Mouse (Mus musculus) midbrain, embryonic 15.5 days (tissue): ENCODE data around the gene Trarg1. TPM values are rescaled to one million over a fixed set of nuclear protein-coding genes. Genes with fewer than 3 reads are reported as not detected.

Experiments used
- ATAC-seq: fragments of 200-750 bp; cut with Nextera tagmentation; replicated peaks from 2 replicates; pipeline ENCODE4 v1.8.0; 2017; ENCODE audit warnings: moderate TSS enrichment
- H3K27ac ChIP-seq: fragments of 300-500 bp; sonication (generic); 2 replicates; pipeline ENCODE4 v1.5.1; 2015; ENCODE audit warnings: mild to moderate bottlenecking, inconsistent platforms
- H3K27me3 ChIP-seq: fragments of 300-500 bp; sonication (generic); replicated peaks from 2 replicates; pipeline ENCODE4 v1.6.1; 2015; ENCODE audit warnings: inconsistent platforms
- H3K36me3 ChIP-seq: fragments of 300-500 bp; sonication (generic); replicated peaks from 2 replicates; pipeline ENCODE4 v1.6.1; 2015; ENCODE audit warnings: inconsistent platforms
- H3K4me1 ChIP-seq: fragments of 300-500 bp; sonication (generic); 2 replicates; pipeline ENCODE4 v1.6.1; 2015; ENCODE audit warnings: inconsistent platforms
- H3K4me2 ChIP-seq: fragments of 300-500 bp; sonication (generic); 2 replicates; pipeline ENCODE4 v1.6.1; 2015; ENCODE audit warnings: inconsistent platforms, mild to moderate bottlenecking, moderate library complexity
- H3K4me3 ChIP-seq: fragments of 300-500 bp; sonication (generic); 2 replicates; pipeline ENCODE4 v1.5.1; 2015; ENCODE audit warnings: mild to moderate bottlenecking, inconsistent platforms
- H3K9ac ChIP-seq: fragments of 300-500 bp; sonication (generic); 2 replicates; pipeline ENCODE4 v1.6.1; 2015; ENCODE audit warnings: mild to moderate bottlenecking, inconsistent platforms
- H3K9me3 ChIP-seq: fragments of 300-500 bp; sonication (generic); 2 replicates; pipeline ENCODE4 v1.6.1; 2016; ENCODE audit warnings: inconsistent platforms
- WGBS: fragments of 180-500 bp; shearing (Covaris S2); methylation state at CpG from one replicate; pipeline ENCODE4 v1.1.7; 2015; ENCODE audit warnings: mixed read lengths; 5-methylcytosine and 5-hydroxymethylcytosine counted together
- polyA plus RNA-seq: library from polyadenylated mRNA; unstranded; fragments of >200 nt; fragmentation: Nextera tagmentation; extraction: Ambion mirVana; gene quantifications from 2 replicates; pipeline ENCODE4 v1.2.1, GENCODE M21; 2015

The Trarg1 gene
- polyA plus RNA-seq, 1 experiment from 2014 or later = 0.13 TPM

- no peak for ATAC-seq
- no peaks in the 10 kb centered on the region for H3K27me3 ChIP-seq
- no peaks in the 10 kb centered on the region for H3K36me3 ChIP-seq
- WGBS = 9% methylated on average over 10 of the region's 10 CpGs
- no peak overlapping the region for H3K9ac ChIP-seq
- H3K4me3 ChIP-seq = no peak overlapping the region
- H3K9me3 ChIP-seq = no peaks in the 10 kb centered on the region
- H3K27ac ChIP-seq = no peak overlapping the region
- H3K4me1 ChIP-seq = no peaks in the 10 kb centered on the region
- no peak overlapping the region for H3K4me2 ChIP-seq
These were observed 24.5 kb upstream of the Trarg1 start for GRCm38 (mm10) chr11:76655106-76655505.

- Histone ChIP-seq H3K36me3 (no peaks in the 10 kb centered on the region), H3K4me3 (no peak overlapping the region), H3K27ac (no peak overlapping the region), H3K27me3 (no peaks in the 10 kb centered on the region), H3K9me3 (no peaks in the 10 kb centered on the region), H3K4me2 (no peak overlapping the region), H3K4me1 (no peaks in the 10 kb centered on the region), H3K9ac (no peak overlapping the region)
- WGBS = 48% methylated on average over 4 of the region's 4 CpGs
- ATAC-seq = no peak
These were observed 22.1 kb upstream of the Trarg1 start for GRCm38 (mm10) chr11:76657450-76657970.

GRCm38 (mm10) chr11:76659138-76659930, 20.3 kb upstream of the Trarg1 start:
- WGBS = 75% methylated on average over 14 of the region's 14 CpGs

GRCm38 (mm10) chr11:76661790-76662468, 17.7 kb upstream of the Trarg1 start:
- 71% methylated on average over 7 of the region's 7 CpGs for WGBS
- H3K4me2 ChIP-seq = no peak overlapping the region
- H3K9me3 ChIP-seq = no peaks in the 10 kb centered on the region
- no peak overlapping the region for H3K4me3 ChIP-seq
- 0 out of 2 replicates have a peak, but pooled peaks cover 4% of the 10 kb centered on the region for H3K27me3 ChIP-seq
- no peak overlapping the region for H3K27ac ChIP-seq
- H3K36me3 ChIP-seq = no peaks in the 10 kb centered on the region
- H3K4me1 ChIP-seq = peaks cover 11% of the 10 kb centered on the region
- no peak for ATAC-seq
- no peak overlapping the region for H3K9ac ChIP-seq

More at GRCm38 (mm10) chr11:76659138-76659930, 20.3 kb upstream of the Trarg1 start:
- Histone ChIP-seq H3K4me1 (no peaks in the 10 kb centered on the region), H3K27ac (no peak overlapping the region), H3K9me3 (no peaks in the 10 kb centered on the region), H3K27me3 (0 out of 2 replicates have a peak, but pooled peaks cover 4% of the 10 kb centered on the region), H3K4me3 (no peak overlapping the region), H3K4me2 (no peak overlapping the region), H3K36me3 (no peaks in the 10 kb centered on the region), H3K9ac (no peak overlapping the region)
- ATAC-seq = no peak

GRCm38 (mm10) chr11:76666002-76666649, 13.5 kb upstream of the Trarg1 start:
- 8% methylated on average over 35 of the region's 35 CpGs for WGBS
- Histone ChIP-seq H3K27ac (no peak overlapping the region), H3K4me2 (peak overlapping the region; percentile 86), H3K9me3 (no peaks in the 10 kb centered on the region), H3K36me3 (no peaks in the 10 kb centered on the region), H3K27me3 (peaks cover 26% of the 10 kb centered on the region), H3K4me3 (peak overlapping the region; percentile 43), H3K9ac (peak overlapping the region; percentile 54), H3K4me1 (peaks cover 11% of the 10 kb centered on the region)
- no peak for ATAC-seq

GRCm38 (mm10) chr11:76667807-76668206, 11.8 kb upstream of the Trarg1 start:
- H3K4me3 ChIP-seq = no peak overlapping the region
- WGBS = 29% methylated on average over 4 of the region's 4 CpGs
- H3K27ac ChIP-seq = no peak overlapping the region
- H3K36me3 ChIP-seq = no peaks in the 10 kb centered on the region
- peaks cover 43% of the 10 kb centered on the region for H3K27me3 ChIP-seq
- ATAC-seq = no peak
- no peak overlapping the region for H3K9ac ChIP-seq
- no peak overlapping the region for H3K4me2 ChIP-seq
- H3K4me1 ChIP-seq = peaks cover 14% of the 10 kb centered on the region
- H3K9me3 ChIP-seq = no peaks in the 10 kb centered on the region

- Histone ChIP-seq H3K27me3 (peaks cover 63% of the 10 kb centered on the region), H3K9ac (peak within 1 kb of the TSS; percentile 37), H3K4me3 (peak within 1 kb of the TSS; percentile 37), H3K4me2 (peak within 1 kb of the TSS; percentile 66), H3K4me1 (0 out of 2 replicates have a peak, but pooled peaks cover 3% of the 10 kb centered on the region), H3K27ac (no peak within 1 kb of the TSS), H3K9me3 (no peaks in the 10 kb centered on the region), H3K36me3 (no peaks in the 10 kb centered on the region)
- WGBS = 52% methylated on average over 15 of the region's 15 CpGs
- no peak for ATAC-seq
These were observed 7.6 kb upstream of the Trarg1 start, which contains the start of gene Bhlha9 for GRCm38 (mm10) chr11:76671871-76672475. Gene Bhlha9 (plus strand): TSS chr11:76672470.

- H3K4me2 ChIP-seq = peak overlapping the region; percentile 66
- H3K9ac ChIP-seq = peak overlapping the region; percentile 37
- ATAC-seq = no peak
- peaks cover 56% of the 10 kb centered on the region for H3K27me3 ChIP-seq
- 2% methylated on average over 64 of the region's 64 CpGs for WGBS
- no peak overlapping the region for H3K27ac ChIP-seq
- no peaks in the 10 kb centered on the region for H3K36me3 ChIP-seq
- H3K4me3 ChIP-seq = peak overlapping the region; percentile 37
- H3K4me1 ChIP-seq = 0 out of 2 replicates have a peak, but pooled peaks cover 3% of the 10 kb centered on the region
- H3K9me3 ChIP-seq = no peaks in the 10 kb centered on the region
These were observed 6.8 kb upstream of the Trarg1 start for GRCm38 (mm10) chr11:76672561-76673384.

- Histone ChIP-seq H3K4me1 (0 out of 2 replicates have a peak, but pooled peaks cover 3% of the 10 kb centered on the region), H3K4me3 (no peak overlapping the region), H3K9ac (no peak overlapping the region), H3K36me3 (no peaks in the 10 kb centered on the region), H3K4me2 (no peak overlapping the region), H3K9me3 (no peaks in the 10 kb centered on the region), H3K27ac (no peak overlapping the region), H3K27me3 (peaks cover 52% of the 10 kb centered on the region)
- ATAC-seq = no peak
- WGBS = 59% methylated on average over 8 of the region's 8 CpGs
These were observed 5.4 kb upstream of the Trarg1 start for GRCm38 (mm10) chr11:76674199-76674598.

- Histone ChIP-seq H3K9ac (no peak overlapping the region), H3K36me3 (no peaks in the 10 kb centered on the region), H3K4me1 (0 out of 2 replicates have a peak, but pooled peaks cover 3% of the 10 kb centered on the region), H3K4me3 (no peak overlapping the region), H3K27me3 (peaks cover 52% of the 10 kb centered on the region), H3K4me2 (no peak overlapping the region), H3K27ac (no peak overlapping the region), H3K9me3 (no peaks in the 10 kb centered on the region)
- ATAC-seq = no peak
- 43% methylated on average over 4 of the region's 4 CpGs for WGBS
These were observed 4.9 kb upstream of the Trarg1 start for GRCm38 (mm10) chr11:76674704-76675103.

GRCm38 (mm10) chr11:76685604-76686003, 6.0 kb downstream of the Trarg1 start:
- Histone ChIP-seq H3K36me3 (no peaks in the 10 kb centered on the region), H3K27me3 (no peaks in the 10 kb centered on the region), H3K4me3 (no peak overlapping the region), H3K27ac (no peak overlapping the region), H3K9me3 (no peaks in the 10 kb centered on the region), H3K9ac (no peak overlapping the region), H3K4me2 (no peak overlapping the region), H3K4me1 (no peaks in the 10 kb centered on the region)
- ATAC-seq = no peak
- 71% methylated on average over 2 of the region's 2 CpGs for WGBS
